Mouse (Mus musculus) heart, adult 2 months (tissue): ENCODE measurements at regions not wholly inside any gene's neighbourhood (a gene's known extent, or its start where the extent isn't known, plus 50 kb on each side); places are given as distances from the start of the nearest gene placed in this dataset.

ENCODE experiments used
- DNase-seq, 2 experiments: peaks; one replicate each; pipeline ENCODE4 v3.0.0; 2021
- H3K27ac ChIP-seq: fragments of 200-600 bp; 2 replicates; pipeline ENCODE4 v1.8.1; 2022
- H3K27me3 ChIP-seq: fragments of 200-500 bp; 2 replicates; pipeline ENCODE4 v1.6.1; 2012; ENCODE audit warnings: mild to moderate bottlenecking, low read length, inconsistent platforms, mixed read lengths; ENCODE audit not compliant: control insufficient read depth, insufficient read depth
- H3K36me3 ChIP-seq: fragments of 200-500 bp; 2 replicates; pipeline ENCODE4 v1.6.1; 2012; ENCODE audit warnings: low read length, inconsistent platforms; ENCODE audit not compliant: control insufficient read depth, insufficient read depth
- H3K4me1 ChIP-seq: fragments of 200-500 bp; 2 replicates; pipeline ENCODE4 v1.6.1; 2011; ENCODE audit warnings: low read length; ENCODE audit not compliant: control insufficient read depth, insufficient read depth
- H3K4me3 ChIP-seq: fragments of 200-600 bp; 2 replicates; pipeline ENCODE4 v1.8.1; 2022
- H3K79me2 ChIP-seq: fragments of 200-500 bp; replicated peaks from 2 replicates; pipeline ENCODE4 v1.6.1; 2012; ENCODE audit warnings: mild to moderate bottlenecking, inconsistent platforms, low read length, moderate library complexity, mixed read lengths; ENCODE audit not compliant: control insufficient read depth, insufficient read depth
- H3K9ac ChIP-seq: fragments of 200-500 bp; 2 replicates; pipeline ENCODE4 v1.6.1; 2012; ENCODE audit warnings: low read depth, mild to moderate bottlenecking, control low read depth, inconsistent platforms, low read length, mixed read lengths
- CTCF ChIP-seq: fragments of 200-600 bp; IDR thresholded peaks from 2 replicates; pipeline ENCODE4 v1.8.1; 2022; ENCODE audit warnings: antibody characterized with exemption, mild to moderate bottlenecking, moderate library complexity
- EP300 ChIP-seq: fragments of 200-500 bp; IDR thresholded peaks from 2 replicates; pipeline ENCODE4 v1.6.1; 2011; ENCODE audit warnings: low read depth, low read length, control low read depth; ENCODE audit not compliant: insufficient read depth
- POLR2A ChIP-seq: fragments of 200-500 bp; IDR thresholded peaks from 2 replicates; pipeline ENCODE4 v1.6.1; 2011; ENCODE audit warnings: mild to moderate bottlenecking, low read depth, low read length, control low read depth; ENCODE audit not compliant: insufficient read depth
- WGBS: fragments of 180-500 bp; shearing (Covaris S2); methylation state at CpG from one replicate; pipeline ENCODE4 v1.1.7; 2018; 5-methylcytosine and 5-hydroxymethylcytosine counted together
- intact Hi-C: fragments of 180-260 bp; cut with DNase I; formaldehyde crosslinking; loops from one replicate; pipeline ENCODE4 v1.15.1; 2025

DNA sequence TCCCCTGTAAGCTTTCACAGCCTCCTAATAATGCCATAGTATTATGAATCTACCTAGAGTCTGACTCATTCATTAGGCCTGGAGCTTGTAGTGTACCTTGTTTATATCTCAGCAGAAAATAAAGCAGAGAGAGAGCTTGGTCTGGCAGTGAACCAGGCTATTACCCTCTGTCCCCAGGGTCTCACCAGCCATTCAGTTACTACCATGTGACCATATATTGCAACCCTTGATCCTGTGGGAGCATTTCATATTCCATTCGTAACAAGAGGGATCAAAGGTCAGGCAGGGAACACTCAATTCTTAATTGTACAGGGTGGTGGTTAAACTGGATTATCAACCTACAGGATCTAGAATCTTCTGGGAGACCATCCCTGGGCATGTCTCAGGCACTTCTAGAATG is 383.7 kb upstream of the Castor2 start:
- H3K27me3 ChIP-seq = no peaks in the 10 kb centered on the region
- H3K9ac ChIP-seq = no peak overlapping the region
- 86% methylated on average over 1 of the region's 1 CpGs for WGBS
- TF ChIP-seq EP300 (no peak), CTCF (no peak), POLR2A (no peak)
- no peaks in the 10 kb centered on the region for H3K79me2 ChIP-seq
- no peak overlapping the region for H3K4me3 ChIP-seq
- DNase-seq = no peak
- no peak overlapping the region for H3K27ac ChIP-seq
- no peaks in the 10 kb centered on the region for H3K4me1 ChIP-seq
- no peaks in the 10 kb centered on the region for H3K36me3 ChIP-seq
- intact Hi-C loops = no loop called here

DNA sequence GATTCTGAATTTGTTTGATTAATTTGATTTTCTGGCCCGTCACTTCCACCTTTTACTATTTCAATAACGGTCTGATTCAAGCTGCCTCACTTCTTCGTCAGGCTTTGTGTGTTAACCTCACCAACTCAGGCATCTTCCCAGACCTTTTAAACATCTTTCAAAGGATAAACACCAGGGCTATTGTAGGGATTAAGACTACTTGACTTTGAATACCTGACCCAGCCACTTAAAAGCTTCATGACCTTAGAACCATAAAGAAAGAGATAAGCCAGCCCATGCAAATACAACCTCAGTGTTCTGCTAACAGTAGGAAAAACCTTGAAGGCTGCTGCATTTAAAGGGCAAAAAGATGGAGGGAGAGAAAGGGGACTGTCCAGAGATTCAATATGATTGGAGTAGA is 386.9 kb upstream of the Castor2 start:
- 82% methylated on average over 3 of the region's 3 CpGs for WGBS
- Histone ChIP-seq H3K4me3 (no peak overlapping the region), H3K27me3 (no peaks in the 10 kb centered on the region), H3K36me3 (no peaks in the 10 kb centered on the region), H3K4me1 (no peaks in the 10 kb centered on the region), H3K79me2 (no peaks in the 10 kb centered on the region), H3K9ac (no peak overlapping the region), H3K27ac (no peak overlapping the region)
- no peak for DNase-seq
- intact Hi-C loops = no loop called here
- TF ChIP-seq POLR2A (no peak), CTCF (no peak), EP300 (no peak)

DNA sequence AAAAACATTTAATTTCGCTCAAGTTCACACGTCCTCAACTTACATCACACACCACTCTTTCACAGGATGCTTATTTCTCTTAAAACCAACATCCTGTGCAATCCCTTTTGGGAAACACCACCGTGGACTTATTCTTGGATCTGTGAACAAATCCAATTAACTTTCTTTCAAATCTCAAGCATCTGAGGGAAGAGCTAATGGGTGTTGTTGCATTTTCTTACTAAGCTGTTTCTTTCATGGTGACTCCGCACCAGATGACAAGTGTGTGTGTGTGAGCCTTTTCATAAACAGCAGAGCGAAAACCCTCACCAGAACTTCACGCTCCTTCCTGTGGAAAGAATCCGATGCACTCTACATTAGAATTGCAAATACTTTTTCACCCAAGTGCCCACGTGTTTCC is 390.6 kb upstream of the Castor2 start:
- no peaks in the 10 kb centered on the region for H3K27me3 ChIP-seq
- TF ChIP-seq POLR2A (no peak), CTCF (no peak), EP300 (no peak)
- WGBS = 55% methylated on average over 8 of the region's 8 CpGs
- intact Hi-C loops = no loop called here
- no peak overlapping the region for H3K27ac ChIP-seq
- no peak for DNase-seq
- H3K9ac ChIP-seq = no peak overlapping the region
- no peaks in the 10 kb centered on the region for H3K4me1 ChIP-seq
- no peaks in the 10 kb centered on the region for H3K36me3 ChIP-seq
- H3K79me2 ChIP-seq = no peaks in the 10 kb centered on the region
- H3K4me3 ChIP-seq = no peak overlapping the region

DNA sequence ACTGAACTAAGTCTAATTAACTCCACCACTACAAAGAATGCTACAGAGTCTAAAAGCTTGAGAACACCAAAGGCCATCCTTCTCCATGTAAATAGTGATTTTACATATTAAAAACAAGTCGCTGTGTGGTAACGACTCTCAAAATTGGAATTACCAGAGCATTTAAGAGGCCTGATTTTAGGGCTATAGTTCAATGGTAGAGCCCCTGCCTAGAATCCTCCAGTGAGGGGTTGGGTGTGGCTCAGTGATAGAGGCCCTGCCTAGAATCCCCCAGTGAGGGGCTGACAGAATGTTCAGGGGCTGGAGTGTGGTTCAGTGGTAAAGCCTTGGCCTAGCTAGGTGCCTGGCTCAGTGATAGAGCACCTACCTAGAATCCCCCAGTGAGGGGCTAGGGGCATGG is 413.3 kb upstream of the Castor2 start:
- Histone ChIP-seq H3K79me2 (no peaks in the 10 kb centered on the region), H3K4me1 (no peaks in the 10 kb centered on the region), H3K9ac (no peak overlapping the region), H3K27me3 (no peaks in the 10 kb centered on the region), H3K27ac (no peak overlapping the region), H3K36me3 (no peaks in the 10 kb centered on the region), H3K4me3 (no peak overlapping the region)
- TF ChIP-seq POLR2A (no peak), CTCF (no peak), EP300 (no peak)
- DNase-seq = no peak
- WGBS = 95% methylated on average over 2 of the region's 2 CpGs
- intact Hi-C loops = no loop called here

DNA sequence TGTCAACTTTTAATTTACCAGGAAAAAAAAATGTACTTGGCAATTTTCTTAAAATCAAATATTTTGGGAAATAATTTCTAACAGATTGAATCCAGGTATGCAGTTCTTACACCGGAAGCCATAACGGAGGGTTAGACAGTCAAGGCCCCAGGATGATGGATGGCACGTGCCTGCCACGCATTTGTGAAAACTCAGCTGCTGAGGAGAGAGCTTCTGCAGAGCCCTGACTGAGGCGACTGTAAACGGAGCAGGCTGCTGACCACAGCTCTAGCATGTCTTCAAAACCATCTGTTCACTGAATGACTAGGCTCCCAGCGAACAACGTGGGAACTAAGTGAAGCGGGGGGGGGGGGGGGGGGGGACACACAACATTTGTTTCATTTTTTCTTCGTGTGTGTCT is 416.5 kb upstream of the Castor2 start:
- no peak for TF ChIP-seq CTCF
- TF ChIP-seq POLR2A = no peak
- no peak for TF ChIP-seq EP300
- Histone ChIP-seq H3K27me3 (no peaks in the 10 kb centered on the region), H3K4me3 (no peak overlapping the region), H3K79me2 (no peaks in the 10 kb centered on the region), H3K4me1 (no peaks in the 10 kb centered on the region), H3K27ac (no peak overlapping the region), H3K36me3 (no peaks in the 10 kb centered on the region), H3K9ac (no peak overlapping the region)
- intact Hi-C loops = no loop called here
- no peak for DNase-seq
- 56% methylated on average over 10 of the region's 10 CpGs for WGBS

DNA sequence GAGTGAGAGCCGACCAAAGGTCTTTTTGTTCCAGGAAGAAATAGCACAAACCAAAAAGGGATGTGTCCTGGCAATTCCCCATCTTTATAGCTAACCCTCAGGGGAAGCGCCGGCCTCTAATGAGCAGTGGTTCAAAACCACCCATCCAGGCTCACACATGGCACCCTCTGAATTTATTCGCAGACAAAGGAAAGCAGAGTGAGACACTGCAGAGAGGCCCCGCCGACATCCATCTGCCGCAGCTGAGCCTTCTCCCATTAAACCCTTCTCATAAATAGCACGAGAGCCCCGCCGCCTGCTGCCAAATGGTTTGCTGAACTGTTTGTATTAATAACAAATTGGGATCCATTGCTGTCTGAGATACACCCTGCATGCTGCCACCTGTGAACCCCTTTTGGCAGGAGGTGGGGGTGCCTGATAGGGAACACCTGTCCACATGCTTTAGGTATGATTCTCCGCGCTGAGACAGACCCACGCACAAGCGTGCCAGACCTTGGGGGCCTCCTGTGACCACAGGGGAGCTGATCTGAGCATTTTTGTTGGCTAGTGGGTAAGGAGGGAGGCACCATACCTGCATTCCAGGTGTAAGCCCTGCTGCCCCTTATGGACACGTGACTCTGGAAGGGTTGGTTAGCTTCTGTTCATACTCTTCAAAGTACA is 422.6 kb upstream of the Castor2 start:
- H3K27me3 ChIP-seq = no peaks in the 10 kb centered on the region
- no peak overlapping the region for H3K27ac ChIP-seq
- H3K4me1 ChIP-seq = no peaks in the 10 kb centered on the region
- no peak for TF ChIP-seq CTCF
- no peak for TF ChIP-seq POLR2A
- no peak for TF ChIP-seq EP300
- no peaks in the 10 kb centered on the region for H3K36me3 ChIP-seq
- H3K9ac ChIP-seq = no peak overlapping the region
- H3K79me2 ChIP-seq = no peaks in the 10 kb centered on the region
- 88% methylated on average over 15 of the region's 15 CpGs for WGBS
- intact Hi-C loops = no loop called here
- H3K4me3 ChIP-seq = no peak overlapping the region
- no peak for DNase-seq
